Mouse (Mus musculus) kidney, postnatal 0 days (tissue): ENCODE results near the gene Mok. TPM values are rescaled to one million over a fixed set of nuclear protein-coding genes. Genes with fewer than 3 reads are reported as not detected.

Source experiments
- ATAC-seq: fragments of 200-750 bp; cut with Nextera tagmentation; replicated peaks from 2 replicates; pipeline ENCODE4 v1.8.0; 2017; ENCODE audit warnings: low read depth, moderate number of reproducible peaks, moderate TSS enrichment, moderate library complexity; ENCODE audit not compliant: low FRiP score
- DNase-seq: peaks from one replicate; pipeline ENCODE4 v3.0.0-alpha.2; 2016; ENCODE audit warnings: low spot score
- H3K27ac ChIP-seq: fragments of 300-500 bp; sonication (generic); 2 replicates; pipeline ENCODE4 v1.5.1; 2014; ENCODE audit warnings: mild to moderate bottlenecking
- H3K27me3 ChIP-seq: fragments of 300-500 bp; sonication (generic); 2 replicates; pipeline ENCODE4 v1.6.1; 2014; ENCODE audit warnings: low read length, mixed read lengths; ENCODE audit not compliant: insufficient read depth
- H3K36me3 ChIP-seq: fragments of 300-500 bp; sonication (generic); 2 replicates; pipeline ENCODE4 v1.6.1; 2014; ENCODE audit warnings: low read length, mixed read lengths; ENCODE audit not compliant: insufficient read depth
- H3K4me1 ChIP-seq: fragments of 300-500 bp; sonication (generic); replicated peaks from 2 replicates; pipeline ENCODE4 v1.6.1; 2014; ENCODE audit warnings: antibody characterized with exemption, low read length, mixed read lengths; ENCODE audit not compliant: insufficient read depth
- H3K4me2 ChIP-seq: fragments of 300-500 bp; sonication (generic); 2 replicates; pipeline ENCODE4 v1.6.1; 2014; ENCODE audit warnings: mild to moderate bottlenecking, low read length, moderate library complexity, mixed read lengths
- H3K4me3 ChIP-seq: fragments of 300-500 bp; sonication (generic); replicated peaks from 2 replicates; pipeline ENCODE4 v1.5.1; 2014; ENCODE audit warnings: low read depth, low read length
- H3K9ac ChIP-seq: fragments of 300-500 bp; sonication (generic); 2 replicates; pipeline ENCODE4 v1.6.1; 2014; ENCODE audit warnings: low read depth, low read length
- H3K9me3 ChIP-seq: fragments of 300-500 bp; sonication (generic); replicated peaks from 2 replicates; pipeline ENCODE4 v1.6.1; 2016; ENCODE audit warnings: low read length, inconsistent platforms, mixed read lengths
- CTCF ChIP-seq: IDR thresholded peaks from 2 replicates; pipeline ENCODE4 v1.5.1; 2016; ENCODE audit warnings: antibody characterized with exemption, low read depth, mild to moderate bottlenecking, moderate library complexity
- WGBS: fragments of 180-500 bp; shearing (Covaris S2); extraction: QIAGEN DNeasy Blood & Tissue Kit; methylation state at CpG from one replicate; pipeline ENCODE4 v1.1.7; 2014; 5-methylcytosine and 5-hydroxymethylcytosine counted together
- polyA plus RNA-seq: library from polyadenylated mRNA; unstranded; fragments of >200 nt; fragmentation: Nextera tagmentation; extraction: Ambion mirVana; gene quantifications from 2 replicates; pipeline ENCODE4 v1.2.1, GENCODE M21; 2015

The Mok gene
- polyA plus RNA-seq, 1 experiment from 2014 or later, result 9.6 TPM

DNA sequence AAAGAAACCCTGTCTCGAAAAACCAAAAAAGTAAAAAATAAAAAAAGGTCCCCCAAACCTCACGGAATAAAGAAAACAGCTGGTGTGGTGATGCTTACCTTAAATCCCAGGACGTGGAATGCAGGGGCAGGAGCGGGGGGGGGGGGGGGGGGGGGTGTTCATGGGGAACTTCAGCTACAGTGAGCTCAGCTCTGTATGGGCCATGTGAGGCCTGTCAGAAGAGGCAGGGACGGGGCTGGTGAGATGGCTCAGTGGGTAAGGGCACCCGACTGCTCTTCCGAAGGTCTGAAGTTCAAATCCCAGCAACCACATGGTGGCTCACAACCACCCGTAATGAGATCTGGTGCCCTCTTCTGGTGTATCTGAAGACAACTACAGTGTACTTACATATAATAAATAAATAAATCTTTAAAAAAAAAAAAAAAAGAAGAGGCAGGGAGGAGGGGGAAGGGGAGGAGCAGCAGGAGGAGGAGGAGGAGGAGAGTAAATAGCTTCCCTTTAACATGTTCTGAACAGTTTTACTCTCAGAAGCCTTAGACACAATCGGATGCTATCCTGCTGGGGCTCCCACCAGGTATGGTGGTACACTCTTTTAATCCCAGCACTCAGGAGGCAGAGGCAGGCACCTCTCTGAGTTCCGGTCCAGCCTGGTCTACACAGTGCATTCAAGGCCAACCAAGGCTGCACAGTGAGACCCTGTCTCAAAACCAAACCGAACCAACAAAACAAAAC, 10.3 kb downstream of the Mok start:
- Histone ChIP-seq H3K27ac (no peak overlapping the region), H3K9ac (no peak overlapping the region), H3K4me2 (no peak overlapping the region), H3K9me3 (no peaks in the 10 kb centered on the region), H3K27me3 (no peaks in the 10 kb centered on the region), H3K4me3 (no peak overlapping the region), H3K36me3 (no peaks in the 10 kb centered on the region), H3K4me1 (no peaks in the 10 kb centered on the region)
- DNase-seq (no peak), ATAC-seq (no peak)
- no peak for TF ChIP-seq CTCF
- WGBS, result 94% methylated on average over 9 of the region's 11 CpGs

DNA sequence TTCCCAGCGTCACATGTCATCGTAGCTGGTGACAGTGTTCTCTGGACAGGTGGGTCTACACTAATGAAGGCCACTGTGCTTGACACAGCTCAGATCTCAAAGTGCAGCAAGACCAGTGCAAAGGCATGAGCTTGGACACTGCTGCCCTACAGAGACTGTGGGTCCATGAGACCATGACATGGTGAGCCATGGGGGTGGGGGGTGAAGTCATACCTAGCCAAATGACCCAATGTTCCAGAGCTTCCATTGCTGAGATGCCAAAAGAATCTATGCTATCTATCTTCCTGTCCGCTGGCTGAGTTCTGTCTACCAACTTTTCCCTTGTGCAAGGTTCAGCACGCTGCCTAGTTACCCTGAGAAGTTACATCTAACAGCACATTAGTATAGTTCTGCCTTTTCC, 11.8 kb downstream of the Mok start:
- Histone ChIP-seq H3K27me3 (no peaks in the 10 kb centered on the region), H3K36me3 (no peaks in the 10 kb centered on the region), H3K9ac (no peak overlapping the region), H3K4me2 (no peak overlapping the region), H3K4me3 (no peak overlapping the region), H3K9me3 (no peaks in the 10 kb centered on the region), H3K27ac (no peak overlapping the region), H3K4me1 (no peaks in the 10 kb centered on the region)
- TF ChIP-seq CTCF, result no peak
- no peak for ATAC-seq
- WGBS, result 92% methylated on average over 4 of the region's 4 CpGs
- no peak for DNase-seq

DNA sequence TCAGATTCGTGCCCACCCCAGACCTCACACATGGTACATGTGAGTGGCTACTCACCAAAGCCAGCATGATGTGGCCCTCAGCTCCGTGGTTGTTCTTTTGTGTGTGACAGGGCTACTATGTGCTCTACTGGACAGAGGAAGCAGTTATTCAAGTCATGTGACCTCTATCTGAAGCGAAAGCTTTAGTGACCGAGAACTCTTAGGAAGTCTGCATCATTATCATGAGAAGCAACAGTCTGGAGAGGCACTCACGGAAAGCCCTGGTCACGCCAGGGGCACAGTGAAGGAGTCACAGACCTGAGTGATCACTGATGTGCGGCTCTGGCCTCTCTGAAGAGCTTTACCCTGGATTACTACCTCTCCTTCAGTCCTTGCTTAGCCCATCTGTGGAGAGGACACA, 18.4 kb downstream of the Mok start:
- H3K9me3 ChIP-seq, result no peaks in the 10 kb centered on the region
- no peak for DNase-seq
- no peak overlapping the region for H3K27ac ChIP-seq
- H3K36me3 ChIP-seq, result no peaks in the 10 kb centered on the region
- 70% methylated on average over 7 of the region's 7 CpGs for WGBS
- H3K9ac ChIP-seq, result no peak overlapping the region
- H3K4me2 ChIP-seq, result no peak overlapping the region
- no peak overlapping the region for H3K4me3 ChIP-seq
- no peaks in the 10 kb centered on the region for H3K27me3 ChIP-seq
- no peak for ATAC-seq
- H3K4me1 ChIP-seq, result no peaks in the 10 kb centered on the region
- TF ChIP-seq CTCF, result no peak

DNA sequence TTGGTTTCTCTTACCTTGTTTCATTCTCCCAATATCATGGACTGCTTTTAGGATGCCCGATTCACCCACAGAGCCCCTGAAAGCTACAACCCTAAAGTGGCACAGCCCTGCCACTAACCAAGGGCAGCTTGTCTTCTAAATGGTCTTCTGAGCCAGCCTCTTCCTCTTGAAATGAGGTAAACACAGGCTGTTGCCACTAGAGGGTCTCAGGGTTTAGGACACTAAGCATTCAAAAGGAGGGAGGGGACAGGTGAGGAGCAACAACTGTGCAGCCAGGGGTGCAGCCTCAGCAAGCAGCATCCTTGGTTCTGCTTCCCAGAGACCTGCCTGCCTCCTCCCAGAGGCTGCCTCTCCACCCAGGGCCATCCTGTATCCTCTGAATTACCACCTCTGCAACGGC, 19.0 kb downstream of the Mok start:
- peak; percentile 11 for DNase-seq
- Histone ChIP-seq H3K9ac (no peak overlapping the region), H3K4me2 (no peak overlapping the region), H3K27me3 (no peaks in the 10 kb centered on the region), H3K4me3 (no peak overlapping the region), H3K27ac (no peak overlapping the region), H3K36me3 (no peaks in the 10 kb centered on the region), H3K9me3 (no peaks in the 10 kb centered on the region), H3K4me1 (no peaks in the 10 kb centered on the region)
- TF ChIP-seq CTCF, result peak; percentile 34; the same call in 1 of the 2 replicates
- WGBS, result 76% methylated on average over 2 of the region's 2 CpGs
- no peak for ATAC-seq

DNA sequence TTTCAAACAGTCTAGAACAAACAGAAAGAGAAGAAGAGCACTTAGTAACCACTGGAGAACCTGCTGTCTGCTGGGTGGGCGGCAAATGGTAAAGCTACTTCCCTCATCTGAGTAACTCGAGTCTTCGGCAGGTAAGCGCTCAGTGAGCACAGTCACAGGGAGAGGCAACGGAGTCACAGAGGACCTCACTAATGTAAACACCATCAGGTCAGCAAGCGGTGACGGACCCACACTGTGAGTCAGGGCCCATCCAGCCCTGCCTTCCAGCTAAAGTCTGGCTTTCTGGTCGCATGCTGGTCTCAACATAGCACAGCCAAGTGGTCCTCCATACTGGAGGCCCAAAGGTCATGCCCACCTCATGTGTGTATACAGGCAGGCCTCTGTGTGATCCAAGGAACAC, 21.4 kb downstream of the Mok start:
- Histone ChIP-seq H3K9ac (no peak overlapping the region), H3K27ac (no peak overlapping the region), H3K4me3 (no peak overlapping the region), H3K36me3 (no peaks in the 10 kb centered on the region), H3K4me2 (no peak overlapping the region), H3K9me3 (no peaks in the 10 kb centered on the region), H3K4me1 (no peaks in the 10 kb centered on the region), H3K27me3 (no peaks in the 10 kb centered on the region)
- TF ChIP-seq CTCF, result no peak
- DNase-seq (no peak), ATAC-seq (no peak)
- WGBS, result 74% methylated on average over 8 of the region's 8 CpGs

DNA sequence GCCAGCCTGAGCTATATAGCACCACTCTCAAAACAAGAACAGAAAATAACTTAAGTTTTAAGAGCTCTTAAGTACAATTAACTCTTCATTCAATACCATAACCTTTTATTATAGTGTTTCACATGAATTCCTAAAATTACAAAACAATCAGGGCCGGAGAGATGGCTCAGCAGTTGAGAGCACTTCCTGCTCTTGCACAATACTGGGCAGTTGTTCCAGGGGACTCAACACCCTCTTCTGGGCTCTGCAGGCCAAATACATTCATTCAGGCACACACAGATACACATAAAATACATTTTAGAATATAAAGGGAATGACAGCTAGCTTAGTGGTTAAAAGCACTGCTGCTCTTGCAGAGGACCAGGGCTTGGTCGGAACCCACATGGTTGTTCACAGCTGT, 23.9 kb downstream of the Mok start:
- H3K9me3 ChIP-seq, result no peaks in the 10 kb centered on the region
- ATAC-seq (no peak), DNase-seq (no peak)
- H3K36me3 ChIP-seq, result peaks cover 6% of the 10 kb centered on the region; the same call in 1 of the 2 replicates
- no peak overlapping the region for H3K27ac ChIP-seq
- H3K27me3 ChIP-seq, result no peaks in the 10 kb centered on the region
- no peak for TF ChIP-seq CTCF
- H3K4me2 ChIP-seq, result no peak overlapping the region
- H3K4me3 ChIP-seq, result no peak overlapping the region
- no peaks in the 10 kb centered on the region for H3K4me1 ChIP-seq
- no peak overlapping the region for H3K9ac ChIP-seq
- 84% methylated on average over 2 of the region's 2 CpGs for WGBS

DNA sequence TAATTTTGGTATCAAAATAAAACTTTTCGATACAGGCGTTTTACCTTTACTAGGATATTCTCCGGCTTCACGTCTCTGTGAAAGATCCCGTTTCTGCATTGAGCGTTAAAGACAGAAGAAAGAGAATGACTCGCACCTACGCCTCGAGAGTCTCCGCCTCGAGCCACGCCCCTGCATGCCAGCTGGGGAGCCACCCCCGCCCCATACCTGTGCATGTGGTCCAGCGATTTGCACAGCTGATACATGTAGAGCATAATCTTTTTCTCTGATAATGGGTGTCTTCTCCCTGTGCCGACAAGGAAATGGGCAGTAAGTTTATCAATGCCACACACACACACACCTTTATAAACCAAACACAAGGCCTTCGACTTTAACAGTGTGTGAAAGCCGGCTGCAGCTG, 25.8 kb downstream of the Mok start:
- H3K4me3 ChIP-seq, result no peak overlapping the region
- DNase-seq (no peak), ATAC-seq (no peak)
- H3K9ac ChIP-seq, result no peak overlapping the region
- H3K36me3 ChIP-seq, result peaks cover 6% of the 10 kb centered on the region; the same call in 1 of the 2 replicates
- 66% methylated on average over 17 of the region's 17 CpGs for WGBS
- H3K4me2 ChIP-seq, result no peak overlapping the region
- no peaks in the 10 kb centered on the region for H3K27me3 ChIP-seq
- TF ChIP-seq CTCF, result no peak
- H3K9me3 ChIP-seq, result no peaks in the 10 kb centered on the region
- H3K4me1 ChIP-seq, result no peaks in the 10 kb centered on the region
- H3K27ac ChIP-seq, result no peak overlapping the region
